Mouse (Mus musculus) left cerebral cortex, adult 9 months (tissue): ENCODE measurements around the gene Ints13.
"Not testable (repeated sequence)": the region's sequence is repeated elsewhere in the genome, so short reads cannot be mapped to it uniquely, and the experiment has no call there.

Experiments
- DNase-seq, 2 experiments: peaks; one replicate each; pipeline ENCODE4 v3.0.0; 2022; ENCODE audit warnings: low spot score in 2 of 2

Gene Ints13

DNA sequence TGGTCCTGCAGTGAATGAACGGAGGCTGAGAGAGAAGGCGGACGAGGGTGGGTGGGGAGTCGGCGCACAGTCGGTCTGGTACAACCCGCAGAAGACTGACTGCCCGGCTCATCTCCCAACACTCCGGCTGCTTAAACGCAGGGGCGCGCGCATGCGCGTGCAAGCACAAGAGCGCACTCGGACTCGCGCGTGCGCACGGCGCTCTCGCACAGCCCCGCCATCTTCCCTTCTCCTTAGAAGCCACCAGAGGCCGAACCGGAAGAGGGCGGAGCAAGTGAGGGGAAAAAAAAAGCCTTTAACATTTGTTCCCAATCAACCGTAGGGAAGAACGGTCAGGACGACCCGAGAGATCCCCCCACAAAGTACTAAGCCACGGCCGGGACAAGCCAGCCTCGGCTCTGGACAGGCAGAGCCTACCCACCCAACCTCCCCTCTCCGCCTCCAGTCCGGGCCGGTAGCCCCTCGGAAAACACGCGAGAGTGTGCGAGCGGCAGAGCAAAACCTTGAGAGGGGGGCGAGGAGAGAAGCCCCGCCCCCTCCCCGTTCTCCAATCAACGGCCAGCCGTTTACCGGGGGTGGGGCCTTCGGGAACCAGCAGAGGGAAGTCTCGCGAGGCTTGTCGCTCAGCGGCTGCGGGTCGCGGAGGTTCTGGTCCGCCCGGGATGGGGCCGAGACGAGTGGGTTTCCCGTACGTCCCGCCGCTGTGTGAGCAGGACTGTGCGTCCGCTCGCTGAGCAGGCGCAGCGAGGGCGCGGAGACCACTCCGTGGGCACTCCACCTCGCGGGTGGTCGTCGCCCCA, at the start of gene Ints13:
Gene Ints13 (minus strand): TSS at position 526 of the 800 bp plus-strand sequence.
- peak; percentile 93 to 95 for DNase-seq

GRCm38 (mm10) chr6:146616670-146617069, 39.0 kb upstream of the Ints13 start:
- DNase-seq, result no peak

DNA sequence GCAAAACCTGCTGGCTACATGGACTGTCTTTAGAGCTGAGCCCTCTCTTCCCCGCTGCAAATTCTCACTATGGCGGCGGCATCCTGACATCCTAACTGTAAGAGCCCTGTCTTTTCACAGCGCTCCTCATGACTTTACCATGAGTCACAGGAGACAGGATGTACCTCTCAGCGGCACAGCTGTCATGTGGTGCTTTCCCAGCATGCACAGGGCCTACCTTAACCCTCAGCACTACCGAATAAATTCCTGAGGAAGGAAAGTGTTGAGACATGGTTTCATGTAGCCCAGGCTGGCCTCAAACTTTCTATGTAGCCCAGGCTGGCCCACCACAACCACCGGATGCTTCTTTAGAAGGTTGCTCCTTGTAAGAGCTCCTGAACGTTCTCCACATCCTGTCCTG, 38.3 kb upstream of the Ints13 start:
- no peak for DNase-seq

DNA sequence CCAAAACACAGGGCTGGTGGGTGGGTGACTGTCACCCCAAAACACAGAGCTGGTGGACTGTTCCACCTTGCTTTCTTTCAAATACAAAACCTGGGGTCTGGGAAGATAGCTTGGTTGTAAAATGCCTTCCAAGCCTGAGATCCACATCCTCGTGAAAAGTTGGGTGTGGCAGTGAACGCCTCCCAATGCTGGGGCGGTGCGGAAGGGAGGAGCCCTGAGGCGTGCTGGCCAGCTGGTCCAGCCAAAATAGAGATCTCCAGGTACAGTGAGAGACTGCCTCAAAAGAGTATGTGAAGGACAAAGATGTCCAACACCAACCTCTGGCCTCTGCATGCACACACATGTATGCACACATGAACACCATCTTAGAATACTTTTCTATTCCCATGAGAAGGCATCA, 36.9 kb upstream of the Ints13 start:
- no peak for DNase-seq

GRCm38 (mm10) chr6:146613907-146614306, 36.3 kb upstream of the Ints13 start:
- no peak for DNase-seq

DNA sequence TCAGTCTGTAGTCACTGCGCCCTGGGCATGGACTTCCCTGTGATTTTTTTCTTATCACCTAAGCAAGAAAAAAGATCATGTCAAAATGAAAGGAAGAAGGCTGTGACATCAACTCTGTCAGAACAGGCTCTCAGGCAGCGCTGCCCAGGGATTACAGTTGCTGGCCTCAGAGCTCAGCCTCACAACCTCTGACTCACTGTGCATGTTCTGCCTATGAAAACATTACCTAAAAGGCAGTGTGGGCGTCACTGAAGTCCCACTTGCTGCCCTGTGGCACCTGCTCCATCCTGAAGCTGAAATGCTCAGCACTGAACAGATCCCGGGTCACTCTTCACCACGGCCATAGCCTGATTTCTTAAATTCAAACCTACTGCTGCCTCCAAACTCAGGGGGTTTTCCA, 35.1 kb upstream of the Ints13 start:
- DNase-seq, result no peak

- DNase-seq, result no peak
Observed at GRCm38 (mm10) chr6:146611897-146612296, 34.3 kb upstream of the Ints13 start.

DNA sequence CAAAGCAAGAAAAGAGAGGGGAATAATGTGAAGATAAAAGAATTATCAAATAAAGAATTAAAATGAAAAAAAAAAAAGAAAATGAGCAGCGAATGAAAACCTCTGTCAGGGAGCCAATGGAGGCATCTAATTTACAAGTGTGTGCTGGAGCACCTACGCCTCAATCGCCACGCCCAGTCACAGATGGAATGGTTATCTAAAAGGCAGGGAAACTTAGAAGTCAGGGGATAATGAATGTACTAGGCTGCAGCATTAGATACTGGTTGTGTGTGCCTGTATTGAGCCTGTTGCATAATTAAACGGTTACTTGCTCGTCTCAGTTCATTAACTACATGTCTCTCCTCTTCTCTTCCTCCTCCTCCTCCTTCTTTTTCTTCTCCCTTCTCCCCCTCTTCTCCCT, 33.8 kb upstream of the Ints13 start:
- no peak for DNase-seq

GRCm38 (mm10) chr6:146603651-146604050, 26.0 kb upstream of the Ints13 start:
- DNase-seq, result no peak

DNA sequence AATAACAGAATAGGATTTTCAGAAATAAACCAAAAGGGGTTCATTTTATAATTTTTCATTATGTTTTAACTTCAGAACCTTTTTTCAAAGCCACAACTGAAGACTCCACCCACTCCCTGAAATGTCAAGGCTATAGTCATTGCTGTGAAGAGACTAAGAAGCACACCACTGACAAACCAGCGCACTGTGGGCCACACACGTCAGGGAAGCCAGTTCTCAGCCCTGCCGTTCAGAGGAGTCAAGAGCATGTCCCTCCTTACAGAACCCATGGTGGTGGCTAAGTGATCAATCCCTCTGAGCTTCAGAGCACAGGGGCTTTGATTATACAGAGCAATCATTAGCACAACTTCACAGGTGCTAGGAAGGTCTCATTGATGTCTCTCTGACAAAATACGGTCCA, 25.0 kb upstream of the Ints13 start:
- DNase-seq, result no peak

GRCm38 (mm10) chr6:146585134-146585533, 7.5 kb upstream of the Ints13 start:
- DNase-seq, result no peak

GRCm38 (mm10) chr6:146583366-146584046, 5.9 kb upstream of the Ints13 start:
- DNase-seq, result peak in 1 of 2 experiments; percentile 40

- DNase-seq, result peak; percentile 48 to 79
Observed at GRCm38 (mm10) chr6:146580381-146580926, 2.8 kb upstream of the Ints13 start.

- DNase-seq, result peak in 1 of 2 experiments; percentile 56
Observed at GRCm38 (mm10) chr6:146578586-146578985, 951 bp upstream of the Ints13 start.

DNA sequence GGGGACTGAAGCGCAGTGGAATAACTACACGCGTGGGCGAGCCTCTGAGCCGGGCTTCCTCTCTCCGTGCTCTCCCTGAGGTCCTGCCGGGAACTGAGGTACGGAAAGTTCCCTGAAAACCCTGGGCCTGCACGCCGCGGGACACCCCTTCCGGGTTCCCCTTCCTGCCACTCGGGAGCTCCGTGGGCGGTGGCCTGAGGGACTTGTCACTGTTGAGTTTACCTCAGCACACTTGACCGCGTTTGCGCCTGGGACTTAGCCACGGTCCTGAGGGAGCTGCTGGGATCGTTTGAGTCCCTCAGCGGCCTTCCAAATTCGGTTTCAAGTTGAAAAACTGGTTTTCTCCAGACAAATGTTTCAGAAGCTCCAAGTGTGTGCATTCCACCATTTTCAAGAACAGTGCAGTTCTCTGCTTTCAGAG, 486 bp upstream of the Ints13 start:
- DNase-seq, result peak in 1 of 2 experiments; percentile 70

GRCm38 (mm10) chr6:146576903-146577302, 732 bp downstream of the Ints13 start, which contains the start of gene Fgfr1op2:
Gene Fgfr1op2, plus strand, starts transcription at chr6:146577203.
- no peak for DNase-seq

DNA sequence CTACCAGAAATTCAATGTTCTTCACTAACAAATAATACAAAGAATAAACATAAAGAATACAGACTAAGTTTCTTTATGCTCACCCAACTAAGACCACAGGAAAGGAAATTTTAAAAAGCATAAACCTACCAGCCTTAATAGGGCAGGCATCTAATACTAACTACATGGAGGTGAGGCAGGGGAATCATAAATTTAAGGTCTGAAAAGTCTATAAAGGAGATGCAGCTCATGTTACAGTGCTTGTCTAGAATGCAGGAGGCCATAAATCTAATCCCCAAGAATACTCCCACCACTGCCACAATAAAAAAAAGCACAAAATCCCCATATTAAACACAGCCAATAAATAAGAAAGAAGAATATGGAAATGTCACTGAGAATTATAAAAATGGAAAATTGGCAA, 5.6 kb downstream of the Ints13 start:
- no peak for DNase-seq

DNA sequence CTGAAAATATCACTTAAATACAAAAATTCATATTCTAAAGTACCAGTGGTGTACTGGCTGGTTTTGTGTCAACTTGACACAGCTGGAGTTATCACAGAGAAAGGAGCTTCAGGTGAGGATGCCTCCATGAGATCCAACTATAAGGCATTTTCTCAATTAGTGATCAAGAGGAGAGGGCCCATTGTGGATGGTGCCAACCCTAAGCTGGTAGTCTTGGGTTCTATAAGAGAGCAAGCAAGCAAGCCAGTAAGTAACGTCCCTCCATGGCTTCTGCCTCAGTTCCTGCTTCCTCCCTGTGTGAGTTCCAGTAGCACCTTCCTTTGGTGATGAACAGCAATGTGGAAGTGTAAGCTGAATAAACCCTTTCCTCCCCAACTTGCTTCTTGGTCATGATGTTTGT, 15.2 kb downstream of the Ints13 start:
- DNase-seq, result not testable (repeated sequence)

DNA sequence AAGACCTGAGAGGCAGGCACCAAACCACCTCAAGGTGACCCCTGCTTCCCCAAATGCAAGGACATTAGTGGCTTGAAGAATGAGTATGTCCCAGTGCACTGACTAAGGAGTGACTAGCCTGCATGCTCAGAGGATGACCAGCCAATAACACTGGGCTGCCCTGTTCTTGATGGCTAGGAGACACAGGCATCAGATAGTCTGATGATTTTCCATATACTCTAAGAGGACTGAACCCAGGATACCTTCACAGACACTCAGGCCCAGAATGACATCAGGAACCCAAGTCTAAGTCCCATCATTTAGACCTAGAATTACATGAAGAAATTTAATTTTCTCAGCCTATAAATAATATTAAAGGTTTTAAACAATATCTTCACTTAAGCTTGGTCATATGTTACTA, 26.3 kb downstream of the Ints13 start:
- no peak for DNase-seq

DNA sequence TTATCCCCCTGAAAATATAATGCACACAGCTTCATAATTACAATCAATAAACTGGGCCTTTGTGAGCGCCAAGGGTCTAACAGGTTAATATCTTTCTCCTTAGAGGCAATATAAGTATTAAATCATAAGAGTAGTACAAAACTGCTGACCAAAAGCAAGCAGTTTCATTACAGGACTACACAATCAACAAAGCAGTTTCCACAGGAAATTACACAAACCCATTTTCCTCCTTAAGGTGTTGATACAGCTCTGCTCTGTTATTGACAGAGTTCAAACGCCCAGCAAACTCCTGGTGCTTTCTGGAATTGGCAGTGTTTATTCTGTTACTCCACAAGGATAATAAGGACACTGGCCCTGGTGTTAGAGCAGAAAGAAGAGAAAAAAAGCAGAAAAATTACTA, 27.2 kb downstream of the Ints13 start:
- no peak for DNase-seq

DNA sequence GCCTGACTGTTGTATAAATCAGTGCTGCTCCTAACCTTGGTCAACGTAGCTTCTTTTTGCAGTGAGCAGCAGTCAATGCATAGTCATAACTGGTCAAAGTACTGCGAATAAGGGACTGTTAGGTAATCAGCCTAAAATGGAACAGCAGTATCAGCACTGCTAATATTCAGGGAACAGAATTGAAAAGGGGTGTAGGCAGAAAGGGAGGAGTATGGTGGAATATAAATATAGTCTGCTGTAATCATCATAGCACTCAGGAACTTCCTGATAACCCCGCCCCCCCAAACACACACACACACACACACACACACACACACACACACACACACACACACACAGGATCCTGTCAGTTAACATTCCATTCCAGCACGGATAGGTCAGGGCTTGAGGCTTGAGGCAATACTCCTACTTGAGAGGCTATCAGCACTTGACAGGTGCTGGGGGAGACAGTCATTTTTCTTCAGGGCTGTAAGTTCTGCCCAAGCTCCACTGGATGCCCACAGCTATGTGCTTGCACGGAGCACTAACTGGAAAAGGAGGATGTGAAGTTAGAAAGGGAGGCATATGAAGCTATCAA, 32.3 kb downstream of the Ints13 start:
- DNase-seq, result no peak

DNA sequence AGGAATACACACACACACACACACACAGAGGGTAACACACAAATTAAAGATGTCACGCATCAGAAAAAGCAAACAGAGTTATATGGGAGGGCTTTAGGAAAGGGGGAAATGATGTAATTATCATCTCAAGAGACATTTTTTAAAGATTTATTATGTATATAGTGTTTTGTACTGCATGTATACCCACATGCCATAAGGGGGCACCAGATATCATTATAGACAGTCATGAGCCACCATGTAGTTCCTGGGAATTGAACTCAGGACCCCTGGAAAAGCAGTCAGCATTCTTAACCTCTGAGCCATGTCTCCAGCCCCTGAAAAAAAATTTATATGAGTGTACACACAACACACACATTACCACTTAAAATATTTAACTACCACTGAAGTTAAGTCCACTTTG, 33.0 kb downstream of the Ints13 start:
- no peak for DNase-seq
